ENCODE assay signal across 10 mouse cellular contexts in genomic region chr6:114094251-114094650, GRCm38 (mm10). TPM values are rescaled to one million over a fixed set of nuclear protein-coding genes. Genes with fewer than 3 reads are reported as not detected.
DNase-seq lines count a peak whose midpoint lies in the region; ATAC-seq lines count a peak whose summit lies in the region.
"Had no signal": no experiment of that assay in that cellular context is flagged by ENCODE, and none has a peak within 500 bp of the region (broad histone marks: within the 10 kb centered on the region; RNA-seq: fewer than 3 reads in every experiment).

No protein-coding gene starts in this region.

- H3K36me3 ChIP-seq in neural tube, embryonic 15.5 days, result no peaks in the 10 kb centered on the region
- H3K36me3 ChIP-seq: limb, embryonic 12.5 days had no signal

- H3K4me3 ChIP-seq in neural tube, embryonic 15.5 days (replicated peaks), result no peak overlapping the region
- H3K4me3 ChIP-seq: limb, embryonic 12.5 days; myocyte had no signal

- peak; percentile 45 to 70 for DNase-seq in cerebellum, postnatal 10 days
- DNase-seq in frontal cortex, adult 2 months (ENCODE audit: extremely low spot score in 1 of 2, low spot score in 1 of 2), result peak; percentile 63 to 69
- peak; percentile 58 for DNase-seq in left cerebral cortex, adult 11 months (ENCODE audit: low spot score)
- no peak for DNase-seq in spleen, postnatal 4 days (ENCODE audit: low spot score in 2 of 2)
- DNase-seq in spleen, postnatal 14 days (ENCODE audit: low spot score in 2 of 2), result no peak
- no peak for DNase-seq in heart, adult 18-20 months
- no peak for DNase-seq in c-Kit-positive CD71-positive TER-119-positive erythroid progenitor cells, embryonic 14.5 days (ENCODE audit: low spot score)

- H3K27me3 ChIP-seq in neural tube, embryonic 15.5 days (replicated peaks), result peaks cover 2% of the 10 kb centered on the region
- H3K27me3 ChIP-seq: limb, embryonic 12.5 days had no signal

- no peak overlapping the region for H3K9ac ChIP-seq in neural tube, embryonic 15.5 days (replicated peaks)
- H3K9ac ChIP-seq: limb, embryonic 12.5 days had no signal

- ATAC-seq in neural tube, embryonic 15.5 days (ENCODE audit: low FRiP score), result peak; percentile 80

- no peak overlapping the region for H3K4me2 ChIP-seq in neural tube, embryonic 15.5 days
- H3K4me2 ChIP-seq: limb, embryonic 12.5 days had no signal

- 23% methylated on average over 16 of the region's 16 CpGs for WGBS in neural tube, embryonic 15.5 days

- H3K27ac ChIP-seq in neural tube, embryonic 15.5 days (replicated peaks), result peak overlapping the region; percentile 79
- H3K27ac ChIP-seq: limb, embryonic 12.5 days had no signal

- no peaks in the 10 kb centered on the region for H3K9me3 ChIP-seq in neural tube, embryonic 15.5 days (replicated peaks)
- H3K9me3 ChIP-seq: limb, embryonic 12.5 days had no signal

- H3K4me1 ChIP-seq in neural tube, embryonic 15.5 days, result peaks cover 19% of the 10 kb centered on the region
- H3K4me1 ChIP-seq: limb, embryonic 12.5 days had no signal

RNA-seq across cellular contexts. Expression of gene Slc6a11, which starts 36.8 kb away (rescaled TPM):
- polyA plus RNA-seq in frontal cortex, adult 2 months (2012; rRNA removed), result 276 and 320 TPM in 2 replicates
- polyA plus RNA-seq in neural tube, embryonic 15.5 days (2015; fragmentation: Nextera tagmentation; extraction: Ambion mirVana), result 104 and 111 TPM in 2 replicates
- not detected for total RNA-seq in heart, adult 18-20 months (2021)
- polyA plus RNA-seq: myocyte had no signal

RNA-seq across cellular contexts. Expression of gene Atp2b2, which starts 51.8 kb away (rescaled TPM):
- 169 and 196 TPM in 2 replicates for polyA plus RNA-seq in frontal cortex, adult 2 months (2012; rRNA removed)
- polyA plus RNA-seq in neural tube, embryonic 15.5 days (2015; fragmentation: Nextera tagmentation; extraction: Ambion mirVana), result 31.5 and 37.9 TPM in 2 replicates
- 1 to 10 TPM; 1.3 to 1.6 TPM for total RNA-seq in heart, adult 18-20 months (2021)
- polyA plus RNA-seq: myocyte had no signal

Comparison
In these comparisons a context has a peak if more than half of its experiments do, and no peak if none do; other contexts are left out.
1. DNase-seq: peak in cerebellum, postnatal 10 days (2 of 2), frontal cortex, adult 2 months (2 of 2) and left cerebral cortex, adult 11 months (single experiment); none in spleen, postnatal 4 days (0 of 2), spleen, postnatal 14 days (0 of 2), heart, adult 18-20 months (0 of 2) and c-Kit-positive CD71-positive TER-119-positive erythroid progenitor cells, embryonic 14.5 days (single experiment).